Mouse (Mus musculus) layer of hippocampus, adult 9-11 months (tissue): ENCODE measurements around the gene Olfr1420.
"Not testable (repeated sequence)": the region's sequence is repeated elsewhere in the genome, so short reads cannot be mapped to it uniquely, and the experiment has no call there.

ENCODE experiments used
- DNase-seq: peaks from one replicate; pipeline ENCODE4 v3.0.0; 2022

Gene Olfr1420

DNA sequence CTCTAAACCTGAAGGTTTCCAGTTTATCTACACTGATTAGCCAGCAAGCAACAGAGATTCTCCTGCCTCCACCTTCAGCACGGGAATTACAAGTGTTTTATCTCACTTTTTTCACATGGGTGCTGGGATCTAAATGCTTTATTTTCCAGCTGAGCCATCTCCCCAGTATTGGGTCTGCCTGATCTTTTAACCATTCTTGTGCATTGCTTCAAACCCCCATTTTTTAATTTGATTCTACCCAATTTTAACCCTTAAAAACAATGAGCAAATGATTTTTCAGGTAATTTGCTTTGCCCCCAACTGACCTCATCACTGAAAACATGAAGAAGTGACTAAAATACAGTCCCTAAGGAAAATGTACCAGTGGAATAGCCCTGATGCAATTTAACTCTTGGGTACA, at the start of gene Olfr1420:
Olfr1420 (plus strand) TSS at position 301 of the 400 bp plus-strand sequence.
- DNase-seq = no peak

DNA sequence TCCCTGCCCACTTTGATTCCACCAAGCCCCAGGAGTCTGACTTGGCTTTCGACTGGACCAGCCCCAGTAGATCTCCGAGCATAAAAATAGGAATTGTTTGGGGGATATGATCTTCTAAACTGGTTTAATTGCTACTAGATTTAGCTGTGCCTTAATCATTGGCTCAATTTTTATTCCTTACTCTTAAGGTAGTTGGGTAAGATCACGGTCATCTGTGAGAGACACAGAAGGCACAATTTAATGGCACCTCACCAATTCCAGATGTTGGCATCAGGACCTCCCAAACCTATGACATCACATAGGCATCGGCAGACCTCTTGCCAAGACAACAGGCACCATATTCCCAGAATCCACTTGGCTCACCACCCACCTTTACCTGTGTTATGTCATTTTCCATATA, 47.2 kb upstream of the Olfr1420 start, which contains the start of gene Olfr1417:
Olfr1417 (minus strand) TSS at position 101 of the 400 bp plus-strand sequence.
- DNase-seq = no peak

DNA sequence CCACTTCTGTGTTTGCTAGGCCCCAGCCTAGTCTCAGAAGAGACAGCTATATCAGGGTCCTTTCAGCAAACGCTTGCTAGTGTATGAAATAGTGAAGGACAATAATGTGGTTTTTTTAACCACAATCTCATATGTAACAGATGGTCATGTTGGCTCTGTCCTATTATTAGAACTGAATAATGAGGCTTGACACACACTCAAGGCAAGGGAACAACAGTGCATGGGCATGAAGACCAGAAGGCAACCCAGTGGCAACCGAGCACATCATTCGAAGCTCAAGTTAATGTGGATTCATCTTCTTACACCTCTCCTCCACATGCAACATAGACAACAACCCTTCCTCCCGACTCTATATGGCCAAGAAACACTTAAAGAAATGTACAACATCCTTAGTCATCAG, 40.0 kb upstream of the Olfr1420 start:
- DNase-seq = peak; percentile 3

DNA sequence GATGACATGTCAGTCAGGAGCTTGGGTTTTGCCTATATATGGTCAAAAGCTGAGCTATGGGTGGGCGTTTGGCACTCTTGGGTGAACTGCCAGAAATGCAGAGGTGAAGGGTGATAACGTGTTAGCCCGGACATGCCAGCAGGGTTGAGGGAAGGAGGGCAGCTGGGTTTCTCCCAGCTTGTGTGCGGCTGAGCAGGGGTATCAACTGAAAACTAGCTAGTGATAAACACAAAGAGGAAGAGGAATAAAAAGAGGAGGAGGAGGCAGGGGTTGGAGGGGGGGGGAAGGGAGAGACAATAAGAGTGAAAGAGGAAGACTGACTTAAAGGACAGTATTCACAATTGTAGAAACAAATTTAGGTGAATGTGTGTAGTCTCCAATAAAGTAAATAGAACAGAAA, 33.7 kb upstream of the Olfr1420 start:
- no peak for DNase-seq

DNA sequence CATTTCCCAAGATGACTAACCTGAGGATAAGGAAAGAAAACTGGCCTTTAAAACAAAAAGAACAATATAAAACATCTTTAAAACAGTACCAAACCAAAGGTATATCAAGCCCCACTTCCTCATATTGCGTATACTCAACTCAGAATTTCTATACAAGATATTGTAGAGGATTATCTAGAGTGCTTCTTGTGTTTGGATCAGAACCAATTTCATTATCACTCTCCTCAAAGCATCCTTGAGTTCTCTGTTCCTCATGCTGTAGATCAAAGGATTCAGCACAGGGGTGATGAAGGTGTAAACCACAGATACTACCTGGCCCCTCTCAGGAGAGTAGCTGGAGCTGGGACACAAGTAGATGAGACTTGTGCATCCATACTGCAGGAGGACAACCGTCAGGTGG, 31.5 kb upstream of the Olfr1420 start:
- no peak for DNase-seq

DNA sequence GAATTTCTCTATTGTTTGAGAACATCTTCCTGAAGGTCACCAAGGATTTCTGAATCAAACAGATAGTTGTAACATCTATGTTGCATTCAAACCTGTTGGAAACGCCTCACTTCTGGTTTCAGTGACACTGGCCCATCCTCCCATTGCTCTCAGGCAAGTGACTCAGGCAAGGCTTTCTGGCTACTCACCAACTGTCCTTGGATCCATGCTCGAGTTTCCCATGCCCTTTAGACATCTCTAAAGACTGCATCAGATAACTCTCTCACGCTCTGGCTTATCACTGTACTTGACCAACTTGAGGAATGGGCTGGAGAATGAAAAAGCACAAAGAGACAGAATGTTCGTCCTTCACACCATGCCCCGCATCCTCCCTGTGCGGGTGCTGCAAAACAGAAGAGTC, 29.9 kb upstream of the Olfr1420 start:
- DNase-seq = no peak

DNA sequence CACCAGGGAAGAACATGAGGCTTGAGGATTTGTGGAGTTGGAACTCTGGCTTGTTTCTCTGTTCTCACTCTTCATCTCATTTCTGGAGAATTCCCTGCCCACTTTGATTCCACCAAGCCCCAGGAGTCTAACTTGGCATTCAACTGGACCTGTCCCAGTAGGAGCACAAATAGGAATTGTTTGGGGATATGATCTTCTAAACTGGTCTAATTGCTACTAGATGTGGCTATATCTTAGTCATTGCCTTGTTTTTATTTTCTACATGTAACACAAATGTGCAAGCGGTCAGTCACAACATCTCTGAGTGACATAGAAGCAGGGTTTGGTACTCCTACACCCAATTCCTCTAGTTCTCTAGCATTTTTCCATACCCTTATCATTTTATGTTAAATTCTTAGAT, 25.4 kb upstream of the Olfr1420 start, which contains the start of gene Olfr1418:
Olfr1418 (minus strand) TSS at position 101 of the 400 bp plus-strand sequence.
- DNase-seq = no peak

DNA sequence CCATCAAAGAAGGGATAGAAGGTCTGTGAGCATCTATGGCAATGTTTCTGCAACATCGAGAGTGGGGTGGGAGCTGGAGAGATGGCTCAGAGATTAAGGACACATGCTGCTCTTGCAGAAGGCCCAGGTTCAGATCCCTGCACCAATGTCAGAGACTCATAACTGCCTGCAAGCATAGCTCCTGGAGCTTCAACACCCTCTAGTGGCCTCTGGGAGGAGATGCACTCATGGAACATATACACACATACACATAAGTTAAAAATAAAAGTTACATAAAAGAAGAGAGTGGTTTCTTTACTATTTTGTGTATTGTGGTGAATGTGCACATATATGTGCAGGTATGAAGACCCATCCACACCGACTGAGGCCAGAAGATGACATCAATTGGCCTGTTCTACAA, 18.5 kb upstream of the Olfr1420 start:
- no peak for DNase-seq

DNA sequence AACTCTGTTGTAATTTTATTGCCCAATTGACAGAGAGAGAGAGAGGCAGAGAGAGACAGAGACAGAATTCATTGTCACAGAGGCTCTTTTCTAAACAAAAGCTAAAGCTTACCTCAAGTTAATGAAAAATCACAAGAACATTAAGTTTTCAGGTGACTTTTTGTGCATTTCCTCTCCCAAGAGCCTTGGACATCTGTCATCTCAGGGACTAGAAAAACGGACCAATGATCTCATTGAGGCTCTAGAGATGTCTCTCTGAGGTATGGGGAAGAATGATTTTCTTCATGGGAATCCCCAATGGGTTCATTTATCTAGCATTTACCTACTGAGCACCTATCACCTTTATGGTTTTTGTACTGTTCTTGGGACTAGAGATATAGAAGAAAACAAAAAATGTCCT, 11.4 kb upstream of the Olfr1420 start, which contains the start of gene Olfr1419:
Olfr1419 (minus strand) TSS at position 101 of the 400 bp plus-strand sequence.
- no peak for DNase-seq

DNA sequence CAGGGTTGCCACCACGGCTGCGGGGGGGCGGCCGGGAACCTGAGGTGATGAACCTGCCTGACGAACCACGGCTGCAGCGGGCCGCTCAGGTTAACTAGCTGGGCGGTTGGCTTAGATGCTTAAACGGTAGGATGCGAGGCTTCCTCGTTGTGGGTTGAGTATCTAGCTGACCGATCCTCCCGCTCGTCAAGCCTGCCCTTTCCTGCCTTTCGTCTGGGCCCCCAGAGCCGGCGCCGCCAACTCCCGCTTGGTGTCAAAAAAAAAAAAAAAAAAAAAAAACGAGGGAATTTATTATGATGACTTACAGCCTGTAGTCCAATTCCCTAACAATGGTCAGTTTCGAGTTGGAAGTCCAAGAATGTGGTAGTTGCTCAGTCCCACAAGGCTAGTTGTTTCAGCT, 8.0 kb upstream of the Olfr1420 start:
- not testable (repeated sequence) for DNase-seq

DNA sequence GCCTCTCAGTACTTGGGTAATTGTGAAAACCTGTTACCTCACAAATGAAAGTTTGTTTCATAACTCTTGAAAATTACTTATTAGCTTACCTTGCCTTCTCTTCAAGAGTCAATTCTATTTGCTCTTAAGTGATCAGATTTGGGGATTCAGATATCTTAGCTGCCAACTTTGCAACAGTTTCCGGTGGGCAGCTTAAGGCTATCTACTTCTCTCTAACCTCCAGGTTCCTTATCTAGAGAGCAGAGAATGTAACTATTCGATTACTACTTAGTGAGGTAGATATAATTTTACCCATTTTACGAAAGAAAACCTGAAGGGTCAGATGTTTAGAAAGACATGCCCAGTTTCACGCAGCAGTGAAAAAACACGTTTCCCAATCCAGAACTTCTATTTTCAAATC, 24.7 kb downstream of the Olfr1420 start:
- DNase-seq = no peak

DNA sequence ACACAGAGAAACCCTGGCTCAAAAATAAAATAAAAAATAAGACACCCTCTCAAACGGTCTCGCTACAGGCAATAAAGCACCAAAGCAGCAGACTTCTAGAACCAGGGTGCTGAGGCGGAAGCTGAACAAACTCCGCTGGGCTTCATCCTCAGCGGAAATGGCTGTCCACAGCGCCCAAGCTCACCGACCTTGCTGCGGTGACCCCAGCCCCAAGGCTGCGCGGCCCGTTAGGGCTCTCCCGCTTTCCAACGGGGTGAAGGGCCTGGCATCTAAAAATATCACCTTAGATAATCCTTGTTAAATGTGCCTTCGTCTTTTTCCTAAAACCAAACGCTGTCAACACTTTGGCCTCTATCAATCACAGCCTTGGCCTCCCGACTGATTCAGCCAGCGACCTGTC, 25.2 kb downstream of the Olfr1420 start:
- peak; percentile 18 for DNase-seq

DNA sequence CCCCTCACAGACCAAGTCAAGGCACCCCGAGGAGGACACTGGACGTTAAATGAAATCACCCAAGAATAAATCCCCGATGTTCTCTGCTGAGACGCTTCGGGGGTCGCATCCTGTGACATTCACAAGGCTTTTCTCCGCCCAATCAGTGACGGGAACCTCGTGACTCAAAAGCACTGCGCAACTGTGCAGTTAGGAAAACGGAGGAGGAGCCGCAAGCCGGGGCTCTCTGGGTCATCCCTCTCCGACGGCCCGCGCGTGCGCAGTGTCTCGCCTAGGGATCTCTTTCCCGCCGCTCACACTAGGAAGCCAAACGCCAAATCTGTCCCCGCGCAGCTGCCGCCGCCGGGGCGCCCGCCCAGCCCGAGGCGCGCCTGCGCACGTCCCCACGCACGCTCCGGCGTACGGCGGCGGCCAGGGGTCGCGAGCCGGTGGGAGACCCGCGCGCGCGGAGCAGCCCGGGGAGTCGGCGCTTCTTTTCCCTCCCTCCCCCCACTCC, 25.7 kb downstream of the Olfr1420 start, which contains the start of gene Patl1:
Patl1 (plus strand) TSS at position 363 of the 496 bp plus-strand sequence.
- peak; percentile 99 for DNase-seq

DNA sequence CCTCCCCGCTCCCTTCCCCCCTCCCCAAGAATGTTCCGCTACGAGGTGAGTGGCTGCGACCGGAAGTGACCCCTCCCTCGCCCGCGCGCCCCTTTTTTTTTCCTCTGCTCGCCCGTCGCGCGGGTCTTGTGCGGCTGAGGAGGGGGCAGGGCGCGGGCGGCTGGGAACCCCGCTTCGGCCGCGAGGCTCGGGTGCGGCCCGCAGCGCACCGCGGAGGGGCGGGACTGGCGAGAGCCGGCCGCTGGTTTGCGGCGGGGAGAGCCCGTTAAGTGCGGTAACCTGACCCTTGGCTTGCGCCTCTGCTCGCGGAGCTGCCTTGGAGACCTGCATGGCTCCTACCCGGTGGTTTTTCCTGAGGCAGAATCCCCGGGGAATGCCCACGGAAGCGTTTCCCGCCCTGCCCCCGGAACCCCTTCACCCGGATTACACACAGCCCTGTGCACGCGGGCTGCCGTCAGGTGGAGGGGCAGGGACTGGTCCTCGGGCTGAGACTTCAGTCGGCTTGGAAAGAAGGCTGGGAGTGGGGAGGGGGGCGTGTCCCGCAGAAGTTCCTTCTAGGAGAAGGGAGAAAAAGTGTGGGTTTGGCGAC, 26.3 kb downstream of the Olfr1420 start:
- DNase-seq = peak; percentile 50

DNA sequence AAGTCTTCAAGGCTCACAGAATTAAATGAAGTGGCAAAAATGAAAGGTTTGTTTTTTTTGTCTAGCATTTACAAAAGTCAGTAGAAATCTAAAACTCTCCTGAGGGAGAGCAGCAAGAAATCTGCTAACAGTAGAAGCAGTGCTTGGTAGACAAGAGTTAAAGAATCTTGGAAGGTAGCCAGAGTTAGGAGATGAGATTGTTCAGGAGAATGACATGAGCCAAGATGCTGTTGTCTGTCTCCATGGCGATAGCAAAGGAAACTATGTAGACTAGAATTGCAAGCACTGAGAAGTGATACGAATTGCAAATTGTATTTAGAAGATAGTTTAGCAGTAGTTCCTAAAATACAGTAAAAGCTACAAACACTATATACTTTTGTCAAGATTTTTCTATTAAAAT, 29.4 kb downstream of the Olfr1420 start:
- peak; percentile 14 for DNase-seq

DNA sequence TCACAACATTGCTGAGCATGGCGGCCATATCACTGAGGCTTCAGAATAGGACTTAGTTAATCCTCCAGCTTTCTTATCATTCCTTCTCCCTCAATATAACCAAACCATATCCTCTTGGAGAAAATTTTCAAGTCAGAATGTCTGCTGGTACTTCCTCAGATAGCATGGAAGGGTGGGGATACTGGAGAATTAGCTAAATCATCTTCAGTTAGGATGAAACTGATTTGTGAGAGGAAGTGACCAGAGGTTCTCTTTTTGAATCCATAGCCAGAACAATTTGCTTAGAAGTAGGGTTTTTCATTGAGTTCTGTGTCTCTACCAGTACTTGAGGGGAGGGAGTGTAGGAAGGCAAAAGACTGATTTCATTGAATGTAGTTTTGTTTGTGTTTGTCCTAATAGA, 35.7 kb downstream of the Olfr1420 start:
- DNase-seq = no peak

DNA sequence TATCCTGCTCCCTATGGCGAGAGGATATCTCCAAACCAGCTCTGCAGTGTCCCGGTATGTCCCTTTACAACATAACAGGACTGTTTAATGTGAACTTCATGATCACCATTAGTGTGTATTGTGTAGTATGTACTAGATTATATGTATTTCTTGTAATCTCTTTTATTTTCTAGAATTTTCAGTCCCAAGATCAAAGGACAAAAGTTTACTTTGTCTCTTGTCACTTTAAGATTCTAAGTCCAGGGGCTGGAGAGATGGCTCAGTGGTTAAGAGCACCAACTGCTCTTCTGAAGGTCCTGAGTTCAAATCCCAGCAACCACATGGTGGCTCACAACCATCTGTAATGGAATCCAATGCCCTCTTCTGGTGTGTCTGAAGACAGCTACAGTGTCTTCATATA, 36.1 kb downstream of the Olfr1420 start:
- DNase-seq = not testable (repeated sequence)

DNA sequence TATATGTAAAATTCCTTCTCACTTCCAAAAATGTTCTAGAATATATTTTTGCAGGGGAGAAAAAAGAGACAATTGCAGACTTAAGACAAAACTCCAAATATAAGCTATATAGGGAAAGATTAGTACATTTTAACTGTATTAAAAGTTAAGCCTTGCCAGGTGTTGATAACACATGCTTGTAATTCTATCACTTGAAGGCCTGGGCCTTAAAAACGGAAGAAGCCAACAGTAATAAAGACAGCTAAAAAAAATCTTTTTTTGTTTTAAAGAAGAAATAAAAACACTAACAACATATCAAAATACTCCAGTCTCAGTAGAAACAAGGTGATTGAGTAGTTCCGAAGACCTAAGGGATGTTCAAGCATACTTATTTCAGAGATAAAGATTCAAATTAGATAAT, 40.0 kb downstream of the Olfr1420 start:
- no peak for DNase-seq

DNA sequence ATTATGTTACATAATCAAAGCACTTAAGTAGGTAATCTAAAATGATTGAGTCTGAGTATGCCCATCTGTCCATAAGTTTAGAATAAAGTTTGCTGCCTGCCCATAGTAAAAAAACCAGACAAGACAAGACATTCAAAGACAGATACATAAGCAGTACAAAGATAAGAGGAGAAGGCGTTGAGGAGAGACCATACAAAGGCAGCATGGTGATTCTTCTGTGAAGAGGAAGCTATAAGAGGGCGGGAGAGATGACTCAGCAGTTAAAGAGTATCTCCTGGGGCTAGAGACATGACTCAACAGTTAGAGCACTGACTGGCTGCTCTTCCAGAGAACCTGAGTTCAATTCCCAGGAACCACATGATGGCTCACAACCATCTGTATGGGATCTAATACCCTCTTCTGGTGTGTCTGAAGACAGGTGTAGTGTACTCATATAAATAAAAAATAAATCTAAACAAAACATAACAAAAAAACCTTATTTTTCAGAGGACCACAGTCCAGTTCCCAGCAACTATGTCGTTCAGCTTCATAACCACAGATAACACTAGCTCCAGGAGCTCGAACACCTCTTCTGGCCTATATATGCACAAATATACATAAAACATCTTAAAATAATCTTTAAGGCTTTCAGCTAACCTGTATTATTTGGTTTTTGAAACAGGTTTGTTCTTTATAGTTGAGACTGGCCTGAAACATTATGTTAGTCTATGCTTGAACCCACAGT, 41.8 kb downstream of the Olfr1420 start:
- no peak for DNase-seq

DNA sequence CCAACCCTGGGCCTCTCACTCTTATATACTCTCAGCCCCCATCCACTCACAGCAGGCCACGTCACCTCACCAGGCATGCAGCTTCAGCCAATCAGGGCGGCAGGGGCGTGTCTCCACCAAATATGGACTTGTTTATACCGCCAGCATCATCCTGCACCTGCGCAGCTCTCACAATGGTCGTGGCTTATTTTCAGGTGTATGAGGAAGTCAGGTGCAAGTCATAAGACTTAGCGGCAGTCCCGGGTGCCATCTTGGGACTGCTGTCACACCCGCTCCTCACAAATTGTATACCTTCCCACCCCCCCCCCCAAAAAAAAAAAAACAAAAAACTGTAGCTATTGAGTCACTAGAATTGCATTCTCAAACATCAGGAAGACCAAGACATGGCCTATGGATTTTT, 60.1 kb downstream of the Olfr1420 start:
- not testable (repeated sequence) for DNase-seq
